ENCODE assay signal across 26 mouse cellular contexts in genomic region chr8:121162906-121163695, GRCm38 (mm10). TPM values are rescaled to one million over a fixed set of nuclear protein-coding genes. Genes with fewer than 3 reads are reported as not detected.
DNase-seq lines count a peak whose midpoint lies in the region; ATAC-seq lines count a peak whose summit lies in the region.
"Had no signal": no experiment of that assay in that cellular context is flagged by ENCODE, and none has a peak within 500 bp of the region (broad histone marks: within the 10 kb centered on the region; RNA-seq: fewer than 3 reads in every experiment).

No protein-coding gene starts in this region.

- H3K27ac ChIP-seq in heart, embryonic 13.5 days (replicated peaks), result peak overlapping the region; percentile 66
- H3K27ac ChIP-seq in kidney, embryonic 15.5 days, result peak overlapping the region; percentile 63; the same call in 1 of the 2 replicates
- no peak overlapping the region for H3K27ac ChIP-seq in forebrain, embryonic 11.5 days (ENCODE audit: low read depth, low read length)
- H3K27ac ChIP-seq: heart, adult 2 months; hindbrain, embryonic 13.5 days; liver, embryonic 14.5 days; lung, embryonic 15.5 days; midbrain, embryonic 15.5 days had no signal

- intact Hi-C loops in heart, postnatal 36 days (cut with DNase I), result no loop called here

- peaks cover 5% of the 10 kb centered on the region; the same call in 1 of the 2 replicates for H3K27me3 ChIP-seq in heart, embryonic 13.5 days (replicated peaks)
- peaks cover 2% of the 10 kb centered on the region; the same call in 1 of the 2 replicates for H3K27me3 ChIP-seq in kidney, embryonic 15.5 days
- H3K27me3 ChIP-seq in forebrain, embryonic 11.5 days (ENCODE audit: control insufficient read depth, insufficient read depth, low read length), result no peaks in the 10 kb centered on the region
- H3K27me3 ChIP-seq: midbrain, embryonic 15.5 days had no signal

- 48% methylated on average over 11 of the region's 11 CpGs for WGBS in heart, embryonic 13.5 days
- 61% methylated on average over 11 of the region's 11 CpGs for WGBS in kidney, embryonic 15.5 days
- WGBS in forebrain, embryonic 11.5 days, result 71% methylated on average over 11 of the region's 11 CpGs

- H3K4me3 ChIP-seq in heart, embryonic 13.5 days, result no peak overlapping the region
- H3K4me3 ChIP-seq in kidney, embryonic 15.5 days (replicated peaks), result no peak overlapping the region
- no peak overlapping the region for H3K4me3 ChIP-seq in forebrain, embryonic 11.5 days (ENCODE audit: low read depth, low read length)
- H3K4me3 ChIP-seq: heart, adult 2 months; hindbrain, embryonic 13.5 days; lung, embryonic 15.5 days; midbrain, embryonic 15.5 days; myocyte had no signal

- no peak for ATAC-seq in heart, embryonic 13.5 days (ENCODE audit: extremely low read depth, insufficient number of reproducible peaks, low FRiP score, low TSS enrichment)
- ATAC-seq in kidney, embryonic 15.5 days (replicated peaks; ENCODE audit: low FRiP score), result no peak
- ATAC-seq in forebrain, embryonic 11.5 days (replicated peaks; ENCODE audit: low FRiP score), result no peak
- ATAC-seq: forebrain, postnatal 0 days; midbrain, embryonic 15.5 days had no signal

- H3K4me1 ChIP-seq in heart, embryonic 13.5 days, result peaks cover 37% of the 10 kb centered on the region
- H3K4me1 ChIP-seq in kidney, embryonic 15.5 days, result peaks cover 55% of the 10 kb centered on the region
- no peaks in the 10 kb centered on the region for H3K4me1 ChIP-seq in forebrain, embryonic 11.5 days (replicated peaks; ENCODE audit: control insufficient read depth, insufficient read depth, low read length)

- no peaks in the 10 kb centered on the region for H3K36me3 ChIP-seq in heart, embryonic 13.5 days
- no peaks in the 10 kb centered on the region for H3K36me3 ChIP-seq in kidney, embryonic 15.5 days
- H3K36me3 ChIP-seq in forebrain, embryonic 11.5 days (ENCODE audit: control insufficient read depth, insufficient read depth, low read length), result no peaks in the 10 kb centered on the region
- H3K36me3 ChIP-seq: G1E; hindbrain, embryonic 13.5 days; lung, embryonic 15.5 days; midbrain, embryonic 15.5 days had no signal

- DNase-seq in heart, postnatal 36 days, result no peak
- no peak for DNase-seq in kidney, adult 11 months
- peak; percentile 62 for DNase-seq in NIH3T3 (ENCODE audit: low read depth)
- peak; percentile 41 to 54 for DNase-seq in kidney, postnatal 25 days
- DNase-seq in forebrain, embryonic 11.5 days (ENCODE audit: low spot score), result no peak
- no peak for DNase-seq in adrenal gland, postnatal 10 days
- DNase-seq: adrenal gland, postnatal 14 days; B cell, adult 2 months; cerebellum, adult 8-10 months; forebrain, postnatal 0 days; gastrocnemius, postnatal 14 days; lung, postnatal 36 days had no signal

- H3K9ac ChIP-seq in heart, embryonic 13.5 days, result no peak overlapping the region
- no peak overlapping the region for H3K9ac ChIP-seq in kidney, embryonic 15.5 days
- H3K9ac ChIP-seq in forebrain, embryonic 11.5 days (ENCODE audit: low read length), result no peak overlapping the region
- H3K9ac ChIP-seq: forebrain, postnatal 0 days; hindbrain, embryonic 13.5 days; liver, embryonic 14.5 days; lung, embryonic 15.5 days; midbrain, embryonic 15.5 days had no signal

- H3K9me3 ChIP-seq in heart, embryonic 13.5 days, result no peaks in the 10 kb centered on the region
- no peaks in the 10 kb centered on the region for H3K9me3 ChIP-seq in kidney, embryonic 15.5 days (replicated peaks)
- H3K9me3 ChIP-seq in forebrain, embryonic 11.5 days (ENCODE audit: control insufficient read depth, low read length), result no peaks in the 10 kb centered on the region
- H3K9me3 ChIP-seq: hindbrain, embryonic 13.5 days; lung, embryonic 15.5 days; midbrain, embryonic 15.5 days had no signal

- no peak overlapping the region for H3K4me2 ChIP-seq in heart, embryonic 13.5 days
- no peak overlapping the region for H3K4me2 ChIP-seq in kidney, embryonic 15.5 days
- no peak overlapping the region for H3K4me2 ChIP-seq in forebrain, embryonic 11.5 days (ENCODE audit: low read depth, low read length, severe bottlenecking)
- H3K4me2 ChIP-seq: hindbrain, embryonic 13.5 days; lung, embryonic 15.5 days; midbrain, embryonic 15.5 days had no signal

RNA-seq across cellular contexts. Expression of gene Foxl1, which starts 35.4 kb away (rescaled TPM):
- polyA plus RNA-seq in heart, embryonic 13.5 days (2015; fragmentation: Nextera tagmentation; extraction: Ambion mirVana), result 0.52 and 0.64 TPM in 2 replicates
- total RNA-seq in heart, postnatal 36 days (2021), result under 1 TPM in 1 of 2 experiments, not detected in 1; 0.14 TPM
- 6.7 and 6.9 TPM in 2 replicates for polyA plus RNA-seq in kidney, embryonic 15.5 days (2015; fragmentation: Nextera tagmentation; extraction: Ambion mirVana)
- 0.39 and 0.81 TPM in 2 replicates for polyA plus RNA-seq in forebrain, embryonic 11.5 days (2014; fragmentation: Nextera tagmentation; extraction: Ambion mirVana)
- under 1 TPM; 0.24 to 0.42 TPM for total RNA-seq in adrenal gland, postnatal 10 days (2021)
- total RNA-seq: G1E; megakaryocyte-erythroid progenitor cell, adult 5-6 weeks had no signal
- polyA plus RNA-seq: forebrain, postnatal 0 days; G1E; neural tube, embryonic 14.5 days; spleen, adult 2 months; testis, adult 2 months had no signal

RNA-seq across cellular contexts. Expression of gene Foxc2, which starts 47.1 kb away (rescaled TPM):
- 6.8 and 7.4 TPM in 2 replicates for polyA plus RNA-seq in heart, embryonic 13.5 days (2015; fragmentation: Nextera tagmentation; extraction: Ambion mirVana)
- 1 to 10 TPM; 1.9 to 2.4 TPM for total RNA-seq in heart, postnatal 36 days (2021)
- polyA plus RNA-seq in kidney, embryonic 15.5 days (2015; fragmentation: Nextera tagmentation; extraction: Ambion mirVana), result 40.8 and 42.3 TPM in 2 replicates
- polyA plus RNA-seq in forebrain, embryonic 11.5 days (2014; fragmentation: Nextera tagmentation; extraction: Ambion mirVana), result 6.1 and 6.3 TPM in 2 replicates
- 1 to 10 TPM; 4.1 to 6.1 TPM for total RNA-seq in adrenal gland, postnatal 10 days (2021)
- total RNA-seq: CH12.LX; G1E; megakaryocyte-erythroid progenitor cell, adult 5-6 weeks had no signal

RNA-seq across cellular contexts. Expression of gene Mthfsd, which starts 54.9 kb away (rescaled TPM):
- 35.3 and 42.8 TPM in 2 replicates for polyA plus RNA-seq in heart, embryonic 13.5 days (2015; fragmentation: Nextera tagmentation; extraction: Ambion mirVana)
- 10 to 100 TPM; 11.0 to 12.2 TPM for total RNA-seq in heart, postnatal 36 days (2021)
- polyA plus RNA-seq in kidney, embryonic 15.5 days (2015; fragmentation: Nextera tagmentation; extraction: Ambion mirVana), result 65.5 and 67.1 TPM in 2 replicates
- polyA plus RNA-seq in forebrain, embryonic 11.5 days (2014; fragmentation: Nextera tagmentation; extraction: Ambion mirVana), result 52.8 and 58.7 TPM in 2 replicates
- 10 to 100 TPM; 30.4 to 32.2 TPM for total RNA-seq in adrenal gland, postnatal 10 days (2021)

Comparison
In these comparisons a context has a peak if more than half of its experiments do, and no peak if none do; other contexts are left out.
1. DNase-seq: peak in NIH3T3 (single experiment) and kidney, postnatal 25 days (2 of 2); none in heart, postnatal 36 days (0 of 2), kidney, adult 11 months (single experiment), forebrain, embryonic 11.5 days (single experiment) and adrenal gland, postnatal 10 days (single experiment).